Mouse (Mus musculus) erythroblast, embryonic 14.5 days (primary cell): ENCODE results near the gene Mafb.

Experiments used
- GATA1 ChIP-seq: IDR thresholded peaks from 2 replicates; pipeline ENCODE4 v1.6.1; 2012; ENCODE audit warnings: low read length, inconsistent platforms, mixed read lengths
- TAL1 ChIP-seq: IDR thresholded peaks from 3 replicates; pipeline ENCODE4 v1.6.1; 2012; ENCODE audit warnings: low read length, inconsistent platforms, mixed read lengths

- no peak for TF ChIP-seq GATA1
- TF ChIP-seq TAL1: no peak
These were observed 38.0 kb downstream of the Mafb start for GRCm38 (mm10) chr2:160328886-160329285.
